Mouse (Mus musculus): ENCODE results near the gene Wdr78. TPM values are rescaled to one million over a fixed set of nuclear protein-coding genes. Genes with fewer than 3 reads are reported as not detected.

Gene Wdr78
- polyA plus RNA-seq, 1 experiment, result 0.36 TPM

DNA sequence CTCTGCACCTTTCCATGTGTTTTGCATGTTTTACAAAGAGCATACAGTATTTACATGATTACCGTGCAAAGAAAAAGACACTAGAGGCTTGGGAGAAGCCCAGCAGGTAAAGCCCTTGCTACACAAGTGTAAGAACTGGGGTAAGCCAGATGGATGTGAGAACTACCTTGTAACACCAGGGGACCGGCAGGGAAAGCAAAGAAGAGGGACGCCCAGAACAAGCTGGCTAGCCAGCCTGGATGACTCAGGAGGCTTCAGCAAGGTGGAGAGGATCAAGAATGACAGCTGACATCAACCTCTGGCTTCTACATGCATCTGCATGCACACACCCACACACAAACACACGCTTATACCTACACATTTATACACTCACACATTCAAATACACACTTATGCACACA, 124.3 kb downstream of the Wdr78 start:
- no peak overlapping the region for H3ac ChIP-seq (ENCODE audit: control insufficient read depth, insufficient read length, low read depth)
- no peaks in the 10 kb centered on the region for H3K36me3 ChIP-seq (ENCODE audit: control insufficient read depth, insufficient read depth)
- no peaks in the 10 kb centered on the region for H3K79me3 ChIP-seq (ENCODE audit: low read depth)
- no peaks in the 10 kb centered on the region for H3K79me2 ChIP-seq (ENCODE audit: control insufficient read depth, insufficient read depth)
- H3K27me3 ChIP-seq (ENCODE audit: control insufficient read depth, insufficient read depth, insufficient read length), result no peaks in the 10 kb centered on the region
- H3K4me3 ChIP-seq (ENCODE audit: insufficient read depth, poor library complexity, severe bottlenecking), result no peak overlapping the region
- no peak for TF ChIP-seq MYOD1 (IDR thresholded peaks at IDR 0.05; ENCODE audit: control insufficient read depth, insufficient read length, low read depth)
- TF ChIP-seq MYOG (IDR thresholded peaks at IDR 0.05; ENCODE audit: control insufficient read depth, extremely low read depth, insufficient read length), result no peak
- TF ChIP-seq CEBPB (IDR thresholded peaks at IDR 0.05; ENCODE audit: low read depth), result no peak
- no peak for TF ChIP-seq USF1 (IDR thresholded peaks at IDR 0.05; ENCODE audit: low read depth)
- TF ChIP-seq CTCF (IDR thresholded peaks at IDR 0.05; ENCODE audit: control insufficient read depth, insufficient read depth, insufficient read length), result no peak
- TF ChIP-seq MAX (IDR thresholded peaks at IDR 0.05), result no peak
- TF ChIP-seq FOSL1 (IDR thresholded peaks at IDR 0.05; ENCODE audit: insufficient read depth, low read length, poor library complexity, severe bottlenecking), result no peak

DNA sequence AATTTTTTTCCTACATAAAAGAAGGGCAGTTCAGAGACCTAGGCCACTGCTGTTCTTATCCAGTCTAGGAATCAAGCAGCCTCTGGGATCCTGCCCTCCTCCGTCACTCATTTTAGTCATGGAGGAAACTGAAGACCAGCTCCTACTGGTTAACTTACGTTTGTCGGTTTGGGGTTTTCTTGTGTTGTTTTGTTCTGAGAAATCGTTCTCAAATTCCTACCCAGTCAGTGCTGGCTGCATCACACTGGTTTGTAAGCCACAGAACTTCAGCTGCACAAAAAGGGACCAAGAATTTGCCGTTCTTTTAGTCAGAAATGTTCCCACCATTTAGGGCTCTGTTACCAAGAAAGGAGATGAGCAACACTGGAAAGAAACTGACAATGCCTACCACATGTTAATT, 125.0 kb downstream of the Wdr78 start:
- H3K4me3 ChIP-seq (ENCODE audit: insufficient read depth, poor library complexity, severe bottlenecking), result no peak overlapping the region
- TF ChIP-seq MAX (IDR thresholded peaks at IDR 0.05), result no peak
- TF ChIP-seq MYOG (IDR thresholded peaks at IDR 0.05; ENCODE audit: control insufficient read depth, extremely low read depth, insufficient read length), result no peak
- TF ChIP-seq MYOD1 (IDR thresholded peaks at IDR 0.05; ENCODE audit: control insufficient read depth, insufficient read length, low read depth), result no peak
- TF ChIP-seq FOSL1 (IDR thresholded peaks at IDR 0.05; ENCODE audit: insufficient read depth, low read length, poor library complexity, severe bottlenecking), result no peak
- no peak for TF ChIP-seq CEBPB (IDR thresholded peaks at IDR 0.05; ENCODE audit: low read depth)
- no peak for TF ChIP-seq USF1 (IDR thresholded peaks at IDR 0.05; ENCODE audit: low read depth)
- no peak for TF ChIP-seq CTCF (IDR thresholded peaks at IDR 0.05; ENCODE audit: control insufficient read depth, insufficient read depth, insufficient read length)
- H3ac ChIP-seq (ENCODE audit: control insufficient read depth, insufficient read length, low read depth), result no peak overlapping the region

GRCm38 (mm10) chr4:102988526-102988925, 125.8 kb downstream of the Wdr78 start:
- Histone ChIP-seq H3K36me3 (ENCODE audit: control insufficient read depth, insufficient read depth) (no peaks in the 10 kb centered on the region), H3K4me3 (ENCODE audit: insufficient read depth, poor library complexity, severe bottlenecking) (no peak overlapping the region), H3ac (ENCODE audit: control insufficient read depth, insufficient read length, low read depth) (no peak overlapping the region), H3K79me3 (ENCODE audit: low read depth) (no peaks in the 10 kb centered on the region), H3K79me2 (ENCODE audit: control insufficient read depth, insufficient read depth) (no peaks in the 10 kb centered on the region), H3K27me3 (ENCODE audit: control insufficient read depth, insufficient read depth, insufficient read length) (no peaks in the 10 kb centered on the region)
- TF ChIP-seq FOSL1 (IDR thresholded peaks at IDR 0.05; ENCODE audit: insufficient read depth, low read length, poor library complexity, severe bottlenecking) (no peak), MYOD1 (IDR thresholded peaks at IDR 0.05; ENCODE audit: control insufficient read depth, insufficient read length, low read depth) (no peak), CEBPB (IDR thresholded peaks at IDR 0.05; ENCODE audit: low read depth) (no peak), MAX (IDR thresholded peaks at IDR 0.05) (no peak), MYOG (IDR thresholded peaks at IDR 0.05; ENCODE audit: control insufficient read depth, extremely low read depth, insufficient read length) (no peak), USF1 (IDR thresholded peaks at IDR 0.05; ENCODE audit: low read depth) (no peak), CTCF (IDR thresholded peaks at IDR 0.05; ENCODE audit: control insufficient read depth, insufficient read depth, insufficient read length) (no peak)

More for the DNA sequence above, 125.0 kb downstream of the Wdr78 start:
- no peaks in the 10 kb centered on the region for H3K27me3 ChIP-seq (ENCODE audit: control insufficient read depth, insufficient read depth, insufficient read length)
- H3K79me3 ChIP-seq (ENCODE audit: low read depth), result no peaks in the 10 kb centered on the region
- H3K79me2 ChIP-seq (ENCODE audit: control insufficient read depth, insufficient read depth), result no peaks in the 10 kb centered on the region
- H3K36me3 ChIP-seq (ENCODE audit: control insufficient read depth, insufficient read depth), result no peaks in the 10 kb centered on the region

Other genes with a start within 250 kb of the Wdr78 start
- not detected for gene Tctex1d1, start 135.9 kb downstream of the Wdr78 start, polyA plus RNA-seq (2012; fragmentation: generic; extraction: Trizol)
- not detected for gene Insl5, start 87.7 kb downstream of the Wdr78 start, polyA plus RNA-seq (2012; fragmentation: generic; extraction: Trizol)
- gene Mier1, start 165 bp downstream of the Wdr78 start, polyA plus RNA-seq (2012; fragmentation: generic; extraction: Trizol), result 7.4 TPM
- 4.8 TPM for gene Slc35d1, start 100.6 kb upstream of the Wdr78 start, polyA plus RNA-seq (2012; fragmentation: generic; extraction: Trizol)
- not detected for gene 4921539E11Rik, start 176.3 kb upstream of the Wdr78 start, polyA plus RNA-seq (2012; fragmentation: generic; extraction: Trizol)
- gene Oma1, start 199.3 kb upstream of the Wdr78 start, polyA plus RNA-seq (2012; fragmentation: generic; extraction: Trizol), result 5.9 TPM